Mouse (Mus musculus) midbrain, embryonic 13.5 days (tissue): ENCODE results near the gene Nup214. TPM values are rescaled to one million over a fixed set of nuclear protein-coding genes. Genes with fewer than 3 reads are reported as not detected.

ENCODE experiments used
- ATAC-seq: fragments of 200-750 bp; cut with Nextera tagmentation; 2 replicates; pipeline ENCODE4 v1.8.0; 2017; ENCODE audit warnings: mild to moderate bottlenecking, moderate TSS enrichment, moderate library complexity
- H3K27ac ChIP-seq: fragments of 300-500 bp; sonication (generic); 2 replicates; pipeline ENCODE4 v1.5.1; 2015; ENCODE audit warnings: inconsistent platforms, mild to moderate bottlenecking, moderate library complexity
- H3K27me3 ChIP-seq: fragments of 300-500 bp; sonication (generic); 2 replicates; pipeline ENCODE4 v1.6.1; 2015; ENCODE audit warnings: mild to moderate bottlenecking, inconsistent platforms
- H3K36me3 ChIP-seq: fragments of 300-500 bp; sonication (generic); 2 replicates; pipeline ENCODE4 v1.6.1; 2015; ENCODE audit warnings: mild to moderate bottlenecking, inconsistent platforms
- H3K4me1 ChIP-seq: fragments of 300-500 bp; sonication (generic); replicated peaks from 2 replicates; pipeline ENCODE4 v1.6.1; 2015; ENCODE audit warnings: inconsistent platforms
- H3K4me2 ChIP-seq: fragments of 300-500 bp; sonication (generic); replicated peaks from 2 replicates; pipeline ENCODE4 v1.6.1; 2015; ENCODE audit warnings: moderate library complexity, mild to moderate bottlenecking, inconsistent platforms
- H3K4me3 ChIP-seq: fragments of 300-500 bp; sonication (generic); replicated peaks from 2 replicates; pipeline ENCODE4 v1.5.1; 2015; ENCODE audit warnings: mild to moderate bottlenecking, inconsistent platforms
- H3K9ac ChIP-seq: fragments of 300-500 bp; sonication (generic); replicated peaks from 2 replicates; pipeline ENCODE4 v1.6.1; 2015; ENCODE audit warnings: mild to moderate bottlenecking, inconsistent platforms
- H3K9me3 ChIP-seq: fragments of 300-500 bp; sonication (generic); 2 replicates; pipeline ENCODE4 v1.6.1; 2016; ENCODE audit warnings: mild to moderate bottlenecking, inconsistent platforms
- WGBS: fragments of 180-500 bp; shearing (Covaris S2); methylation state at CpG from one replicate; pipeline ENCODE4 v1.1.7; 2015; 5-methylcytosine and 5-hydroxymethylcytosine counted together
- polyA plus RNA-seq: library from polyadenylated mRNA; unstranded; fragments of >200 nt; fragmentation: Nextera tagmentation; extraction: Ambion mirVana; gene quantifications from 2 replicates; pipeline ENCODE4 v1.2.1, GENCODE M21; 2015

The Nup214 gene
- polyA plus RNA-seq, 1 experiment from 2014 or later: 84.5 TPM

DNA sequence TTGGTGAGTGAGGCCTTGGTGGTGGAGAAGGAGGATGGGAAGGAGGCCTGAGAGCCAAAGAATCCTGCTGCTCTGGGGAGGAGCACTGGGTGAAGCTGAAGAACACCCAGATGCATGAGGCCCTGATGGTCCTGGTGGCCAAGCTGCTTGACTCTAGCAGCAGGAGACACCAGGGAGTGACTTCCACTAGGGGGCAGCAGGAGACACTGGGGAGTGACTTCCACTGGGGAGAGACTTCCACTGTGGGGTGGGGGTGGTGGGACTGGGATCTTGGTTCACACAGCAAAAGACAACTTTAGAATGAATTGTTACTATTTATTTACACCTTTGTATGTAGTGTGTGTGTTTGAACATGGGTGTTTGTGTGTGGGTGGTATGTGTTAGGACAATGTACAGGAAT, 9.1 kb upstream of the Nup214 start:
- H3K4me3 ChIP-seq: no peak overlapping the region
- peaks cover 17% of the 10 kb centered on the region for H3K4me1 ChIP-seq
- H3K4me2 ChIP-seq: no peak overlapping the region
- no peak overlapping the region for H3K27ac ChIP-seq
- no peaks in the 10 kb centered on the region for H3K9me3 ChIP-seq
- no peaks in the 10 kb centered on the region for H3K27me3 ChIP-seq
- no peak overlapping the region for H3K9ac ChIP-seq
- peaks cover 9% of the 10 kb centered on the region; the same call in 1 of the 2 replicates for H3K36me3 ChIP-seq
- no peak for ATAC-seq

DNA sequence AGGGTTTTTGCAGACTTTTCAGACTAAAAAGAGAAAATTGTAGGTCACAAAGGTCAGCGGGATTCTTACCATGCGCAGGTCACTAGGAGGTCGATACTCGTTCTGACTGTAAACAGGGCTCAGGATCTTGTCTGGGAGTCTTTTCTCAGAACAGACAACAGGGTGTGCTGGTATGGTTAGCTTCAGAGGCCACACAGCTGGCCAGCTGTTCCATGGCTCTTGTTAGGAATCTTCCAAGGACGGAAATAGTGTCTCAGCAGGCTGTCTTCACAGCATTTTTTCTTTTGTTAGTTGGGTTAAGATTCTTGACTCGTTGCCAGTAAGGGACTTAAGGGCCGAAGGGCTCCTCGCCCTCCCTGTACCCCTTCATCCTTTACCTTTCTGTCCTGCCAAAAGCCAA, 7.4 kb upstream of the Nup214 start:
- peaks cover 15% of the 10 kb centered on the region for H3K4me1 ChIP-seq
- no peak overlapping the region for H3K4me3 ChIP-seq
- H3K9me3 ChIP-seq: no peaks in the 10 kb centered on the region
- no peak overlapping the region for H3K9ac ChIP-seq
- no peak overlapping the region for H3K4me2 ChIP-seq
- ATAC-seq: no peak
- H3K27me3 ChIP-seq: no peaks in the 10 kb centered on the region
- peaks cover 19% of the 10 kb centered on the region for H3K36me3 ChIP-seq
- WGBS: 80% methylated on average over 8 of the region's 8 CpGs
- no peak overlapping the region for H3K27ac ChIP-seq

GRCm38 (mm10) chr2:31972589-31972988, 1.6 kb upstream of the Nup214 start:
- Histone ChIP-seq H3K9ac (no peak overlapping the region), H3K36me3 (peaks cover 35% of the 10 kb centered on the region), H3K4me3 (no peak overlapping the region), H3K27ac (no peak overlapping the region), H3K4me1 (peaks cover 18% of the 10 kb centered on the region), H3K4me2 (no peak overlapping the region), H3K27me3 (no peaks in the 10 kb centered on the region), H3K9me3 (no peaks in the 10 kb centered on the region)
- WGBS: 87% methylated on average over 4 of the region's 4 CpGs
- no peak for ATAC-seq

GRCm38 (mm10) chr2:31974809-31975371, 654 bp downstream of the Nup214 start:
- peak overlapping the region; percentile 95 for H3K9ac ChIP-seq
- WGBS: 10% methylated on average over 13 of the region's 13 CpGs
- no peak for ATAC-seq
- H3K4me3 ChIP-seq: peak overlapping the region; percentile 98
- no peaks in the 10 kb centered on the region for H3K27me3 ChIP-seq
- H3K27ac ChIP-seq: peak overlapping the region; percentile 75
- H3K9me3 ChIP-seq: no peaks in the 10 kb centered on the region
- H3K4me1 ChIP-seq: peaks cover 18% of the 10 kb centered on the region
- H3K36me3 ChIP-seq: peaks cover 45% of the 10 kb centered on the region
- peak overlapping the region; percentile 98 for H3K4me2 ChIP-seq

DNA sequence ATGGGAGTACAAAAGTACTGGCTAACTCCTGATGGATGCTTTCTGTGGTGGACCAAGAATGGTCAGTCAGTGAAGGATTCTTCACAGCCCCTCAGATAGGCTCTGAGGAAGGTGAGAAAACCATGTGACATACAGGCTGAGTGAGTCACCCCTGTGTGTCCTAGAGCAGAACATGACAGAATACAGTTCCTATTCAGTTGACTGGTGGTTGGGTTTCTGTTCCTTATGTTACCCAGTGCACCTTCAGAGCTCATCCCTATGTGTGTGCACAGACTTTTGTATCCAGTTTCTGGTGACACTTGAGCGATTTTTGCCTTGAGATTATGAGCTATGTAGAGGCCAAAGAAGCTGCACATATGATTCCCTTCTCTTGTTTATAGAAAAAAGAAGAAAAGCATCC, 13.5 kb downstream of the Nup214 start:
- Histone ChIP-seq H3K4me3 (no peak overlapping the region), H3K9me3 (no peaks in the 10 kb centered on the region), H3K27ac (no peak overlapping the region), H3K9ac (no peak overlapping the region), H3K4me1 (no peaks in the 10 kb centered on the region), H3K36me3 (peaks cover 99% of the 10 kb centered on the region), H3K27me3 (no peaks in the 10 kb centered on the region), H3K4me2 (no peak overlapping the region)
- ATAC-seq: no peak
- WGBS: 96% methylated on average over 1 of the region's 1 CpGs

- H3K4me2 ChIP-seq: no peak overlapping the region
- H3K9me3 ChIP-seq: no peaks in the 10 kb centered on the region
- peaks cover 96% of the 10 kb centered on the region for H3K36me3 ChIP-seq
- no peak overlapping the region for H3K27ac ChIP-seq
- no peaks in the 10 kb centered on the region for H3K4me1 ChIP-seq
- no peaks in the 10 kb centered on the region for H3K27me3 ChIP-seq
- ATAC-seq: no peak
- 98% methylated on average over 4 of the region's 4 CpGs for WGBS
- no peak overlapping the region for H3K4me3 ChIP-seq
- no peak overlapping the region for H3K9ac ChIP-seq
Measured at GRCm38 (mm10) chr2:31990961-31991360, 16.7 kb downstream of the Nup214 start.

- H3K36me3 ChIP-seq: peaks cover 96% of the 10 kb centered on the region
- WGBS: 93% methylated on average over 9 of the region's 9 CpGs
- no peak overlapping the region for H3K9ac ChIP-seq
- ATAC-seq: no peak
- no peaks in the 10 kb centered on the region for H3K9me3 ChIP-seq
- H3K4me2 ChIP-seq: no peak overlapping the region
- H3K4me1 ChIP-seq: no peaks in the 10 kb centered on the region
- H3K4me3 ChIP-seq: no peak overlapping the region
- no peaks in the 10 kb centered on the region for H3K27me3 ChIP-seq
- H3K27ac ChIP-seq: no peak overlapping the region
Measured at GRCm38 (mm10) chr2:31994896-31995295, 20.7 kb downstream of the Nup214 start.

GRCm38 (mm10) chr2:31996060-31996459, 21.8 kb downstream of the Nup214 start:
- WGBS: 95% methylated on average over 13 of the region's 13 CpGs
- Histone ChIP-seq H3K36me3 (peaks cover 93% of the 10 kb centered on the region), H3K9me3 (no peaks in the 10 kb centered on the region), H3K4me2 (no peak overlapping the region), H3K4me3 (no peak overlapping the region), H3K27me3 (no peaks in the 10 kb centered on the region), H3K4me1 (no peaks in the 10 kb centered on the region), H3K9ac (no peak overlapping the region), H3K27ac (no peak overlapping the region)
- ATAC-seq: no peak

DNA sequence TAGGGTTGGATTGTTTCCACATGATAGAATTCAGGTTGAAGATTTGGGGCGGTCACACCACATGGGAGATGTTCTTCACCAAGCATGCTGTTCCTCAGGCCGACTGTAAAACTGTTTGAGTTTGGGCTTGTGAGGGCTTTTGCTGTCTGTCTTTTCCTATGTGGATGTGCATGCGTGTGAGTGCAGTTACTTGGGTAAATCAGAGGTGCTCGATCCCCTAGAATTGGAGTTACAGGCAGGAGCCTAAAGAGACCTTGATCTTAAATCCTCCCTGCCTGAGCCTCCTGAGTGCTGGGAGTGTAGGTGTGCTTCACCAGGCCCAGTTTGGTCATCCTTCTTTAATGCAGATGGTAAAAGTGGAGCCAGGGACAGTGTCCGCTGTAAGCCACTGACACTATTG, 23.3 kb downstream of the Nup214 start:
- peaks cover 85% of the 10 kb centered on the region for H3K36me3 ChIP-seq
- no peak for ATAC-seq
- H3K4me2 ChIP-seq: no peak overlapping the region
- no peak overlapping the region for H3K9ac ChIP-seq
- H3K4me3 ChIP-seq: no peak overlapping the region
- H3K27me3 ChIP-seq: no peaks in the 10 kb centered on the region
- no peak overlapping the region for H3K27ac ChIP-seq
- WGBS: 96% methylated on average over 5 of the region's 5 CpGs
- H3K4me1 ChIP-seq: no peaks in the 10 kb centered on the region
- H3K9me3 ChIP-seq: no peaks in the 10 kb centered on the region

DNA sequence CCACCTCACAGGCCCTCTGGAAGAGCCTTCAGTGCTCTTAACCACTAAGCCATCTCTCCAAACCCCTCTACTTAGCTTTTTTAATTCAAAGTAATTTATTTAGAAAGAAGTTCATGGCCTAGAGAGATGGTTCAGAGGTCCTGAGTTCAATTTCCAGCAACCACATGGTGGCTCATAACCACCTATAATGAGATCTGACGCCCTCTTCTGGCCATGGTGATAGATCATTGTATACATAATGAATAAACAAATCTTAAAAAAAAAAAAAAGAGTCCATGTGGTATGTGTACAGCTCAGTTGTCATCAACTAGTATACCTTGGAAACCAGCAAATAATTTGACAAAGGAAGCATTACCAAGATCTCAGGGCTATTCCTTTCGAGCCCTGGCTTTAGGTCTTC, 24.2 kb downstream of the Nup214 start:
- no peaks in the 10 kb centered on the region for H3K27me3 ChIP-seq
- no peak overlapping the region for H3K9ac ChIP-seq
- 68% methylated on average over 2 of the region's 2 CpGs for WGBS
- no peak for ATAC-seq
- no peaks in the 10 kb centered on the region for H3K4me1 ChIP-seq
- no peak overlapping the region for H3K27ac ChIP-seq
- H3K36me3 ChIP-seq: peaks cover 85% of the 10 kb centered on the region
- H3K9me3 ChIP-seq: no peaks in the 10 kb centered on the region
- H3K4me3 ChIP-seq: no peak overlapping the region
- no peak overlapping the region for H3K4me2 ChIP-seq

DNA sequence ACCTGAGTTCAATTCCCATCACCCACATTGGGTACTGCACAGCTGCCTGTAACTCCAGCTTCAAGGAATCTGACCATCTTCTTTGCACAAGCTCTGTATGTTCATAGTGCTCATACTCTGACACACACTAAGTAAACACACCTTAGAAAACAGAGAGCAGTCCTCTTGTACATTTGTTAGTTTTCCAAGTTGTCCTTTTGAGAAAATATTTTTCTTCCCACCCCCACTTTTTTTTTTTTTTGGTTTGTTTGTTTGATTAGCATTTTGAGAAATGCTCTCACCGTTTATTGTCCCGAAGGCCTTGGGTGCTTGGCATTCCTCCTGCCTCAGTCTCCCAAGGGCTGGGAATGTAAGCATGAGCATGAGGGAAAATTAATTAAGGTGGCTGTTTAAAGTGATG, 34.1 kb downstream of the Nup214 start:
- no peaks in the 10 kb centered on the region for H3K27me3 ChIP-seq
- H3K9ac ChIP-seq: no peak overlapping the region
- H3K4me1 ChIP-seq: no peaks in the 10 kb centered on the region
- H3K4me3 ChIP-seq: no peak overlapping the region
- H3K4me2 ChIP-seq: no peak overlapping the region
- no peak overlapping the region for H3K27ac ChIP-seq
- no peak for ATAC-seq
- H3K36me3 ChIP-seq: peaks cover 83% of the 10 kb centered on the region
- WGBS: 91% methylated on average over 2 of the region's 2 CpGs
- H3K9me3 ChIP-seq: no peaks in the 10 kb centered on the region

DNA sequence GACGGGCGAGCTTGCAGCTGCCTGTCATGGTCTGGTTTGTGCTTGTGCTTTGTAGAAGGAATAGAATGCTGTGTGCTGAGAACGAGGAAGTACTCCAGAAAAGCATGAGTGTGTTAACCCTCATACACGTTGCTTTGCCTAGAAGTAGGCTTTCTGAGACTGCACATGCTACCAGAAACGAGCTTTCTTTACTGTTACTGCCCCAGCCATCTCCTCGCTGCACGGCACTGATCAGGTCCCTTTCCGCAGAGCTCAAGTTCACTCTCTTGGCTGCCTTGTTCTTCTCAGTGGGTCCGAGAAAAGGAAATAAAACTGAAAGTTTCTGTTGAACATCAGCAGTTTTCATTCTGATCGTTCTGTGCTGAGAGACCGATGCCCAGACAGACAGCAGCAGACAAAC, 34.5 kb downstream of the Nup214 start:
- Histone ChIP-seq H3K27me3 (no peaks in the 10 kb centered on the region), H3K36me3 (peaks cover 82% of the 10 kb centered on the region), H3K9me3 (no peaks in the 10 kb centered on the region), H3K27ac (no peak overlapping the region), H3K9ac (no peak overlapping the region), H3K4me1 (no peaks in the 10 kb centered on the region), H3K4me3 (no peak overlapping the region), H3K4me2 (no peak overlapping the region)
- ATAC-seq: no peak
- 92% methylated on average over 11 of the region's 11 CpGs for WGBS

DNA sequence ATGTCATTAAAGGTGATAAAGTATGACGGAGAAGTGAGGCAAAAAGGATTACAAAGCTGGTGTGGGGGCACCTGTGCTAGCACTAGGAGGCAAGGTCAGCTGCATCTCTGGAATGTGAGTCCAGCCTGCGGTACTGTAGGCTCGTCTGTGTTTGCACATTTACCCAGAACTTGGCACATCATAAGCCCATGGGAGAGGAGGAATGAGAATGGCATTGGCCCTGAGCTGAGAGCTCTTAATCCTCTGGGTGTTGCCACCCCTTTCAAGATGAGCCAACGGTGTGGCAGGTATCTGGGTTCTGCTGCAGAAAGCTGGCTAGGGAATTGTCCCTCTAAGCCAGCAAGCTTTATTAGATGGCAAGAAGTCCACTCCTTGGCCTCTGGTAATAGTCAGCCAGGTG, 45.5 kb downstream of the Nup214 start:
- no peak for ATAC-seq

More for the DNA sequence above, 45.5 kb downstream of the Nup214 start:
- H3K4me2 ChIP-seq: no peak overlapping the region
- H3K4me3 ChIP-seq: no peak overlapping the region
- H3K4me1 ChIP-seq: no peaks in the 10 kb centered on the region
- H3K36me3 ChIP-seq: peaks cover 94% of the 10 kb centered on the region
- H3K9ac ChIP-seq: no peak overlapping the region
- H3K27me3 ChIP-seq: no peaks in the 10 kb centered on the region
- WGBS: 88% methylated on average over 4 of the region's 4 CpGs
- H3K27ac ChIP-seq: no peak overlapping the region
- no peaks in the 10 kb centered on the region for H3K9me3 ChIP-seq
